Mouse (Mus musculus) neural tube, embryonic 11.5 days (tissue): ENCODE measurements around the gene Eif3k. TPM values are rescaled to one million over a fixed set of nuclear protein-coding genes. Genes with fewer than 3 reads are reported as not detected.

Experiments used
- ATAC-seq: fragments of 200-750 bp; cut with Nextera tagmentation; 2 replicates; pipeline ENCODE4 v1.8.0; 2017; ENCODE audit warnings: moderate number of reproducible peaks, mild to moderate bottlenecking, moderate TSS enrichment, moderate library complexity; ENCODE audit not compliant: insufficient read depth, low FRiP score, low TSS enrichment
- DNase-seq: peaks from one replicate; pipeline ENCODE4 v3.0.0-alpha.2; 2015; ENCODE audit warnings: low spot score
- H3K27ac ChIP-seq: fragments of 300-500 bp; sonication (generic); 2 replicates; pipeline ENCODE4 v1.5.1; 2014; ENCODE audit warnings: low read depth, mild to moderate bottlenecking, low read length
- H3K27me3 ChIP-seq: fragments of 300-500 bp; sonication (generic); 2 replicates; pipeline ENCODE4 v1.6.1; 2014; ENCODE audit warnings: mild to moderate bottlenecking, low read length, mixed read lengths; ENCODE audit not compliant: control insufficient read depth, insufficient read depth
- H3K36me3 ChIP-seq: fragments of 300-500 bp; sonication (generic); 2 replicates; pipeline ENCODE4 v1.6.1; 2014; ENCODE audit warnings: mild to moderate bottlenecking, low read length, moderate library complexity, mixed read lengths; ENCODE audit not compliant: control insufficient read depth, insufficient read depth
- H3K4me1 ChIP-seq: fragments of 300-500 bp; sonication (generic); 2 replicates; pipeline ENCODE4 v1.6.1; 2014; ENCODE audit warnings: low read length, mixed read lengths; ENCODE audit not compliant: control insufficient read depth, insufficient read depth
- H3K4me2 ChIP-seq: fragments of 300-500 bp; sonication (generic); 2 replicates; pipeline ENCODE4 v1.6.1; 2014; ENCODE audit warnings: low read depth, mild to moderate bottlenecking, moderate library complexity
- H3K4me3 ChIP-seq: fragments of 300-500 bp; sonication (generic); 2 replicates; pipeline ENCODE4 v1.5.1; 2014; ENCODE audit warnings: low read depth, low read length
- H3K9ac ChIP-seq: fragments of 300-500 bp; sonication (generic); 2 replicates; pipeline ENCODE4 v1.6.1; 2014; ENCODE audit warnings: mild to moderate bottlenecking, low read length
- H3K9me3 ChIP-seq: fragments of 300-500 bp; sonication (generic); 2 replicates; pipeline ENCODE4 v1.6.1; 2016; ENCODE audit warnings: low read length; ENCODE audit not compliant: control insufficient read depth
- WGBS: fragments of 180-500 bp; shearing (Covaris S2); extraction: QIAGEN DNeasy Blood & Tissue Kit; methylation state at CpG from one replicate; pipeline ENCODE4 v1.1.7; 2014; 5-methylcytosine and 5-hydroxymethylcytosine counted together
- polyA plus RNA-seq: library from polyadenylated mRNA; unstranded; fragments of >200 nt; fragmentation: Nextera tagmentation; extraction: Ambion mirVana; gene quantifications from 2 replicates; pipeline ENCODE4 v1.2.1, GENCODE M21; 2014

The Eif3k gene
- polyA plus RNA-seq, 1 experiment from 2014 or later = 383 TPM

DNA sequence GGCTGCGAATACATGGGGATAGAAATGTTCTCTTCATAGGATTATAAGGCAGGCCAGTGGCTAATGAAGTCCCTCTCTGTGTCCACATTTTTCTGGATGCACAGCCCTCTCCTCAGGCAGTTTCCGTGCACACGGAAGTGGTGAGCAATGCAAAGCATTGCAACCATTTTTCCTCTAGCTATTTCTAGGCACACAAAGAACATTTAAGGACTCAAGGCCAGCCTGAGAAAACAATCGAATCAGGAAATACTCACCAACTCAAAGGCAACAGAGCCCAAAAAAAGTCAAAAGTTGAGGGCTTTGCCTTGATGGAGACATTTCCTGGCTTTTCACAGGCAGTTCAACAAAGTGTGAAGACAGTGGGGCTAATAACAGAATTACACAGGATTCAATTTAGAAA is 40.5 kb downstream of the Eif3k start:
- Histone ChIP-seq H3K4me3 (no peak overlapping the region), H3K4me2 (no peak overlapping the region), H3K9me3 (no peaks in the 10 kb centered on the region), H3K9ac (no peak overlapping the region), H3K4me1 (peaks cover 17% of the 10 kb centered on the region; the same call in 1 of the 2 replicates), H3K36me3 (no peaks in the 10 kb centered on the region; the same call in 1 of the 2 replicates), H3K27me3 (no peaks in the 10 kb centered on the region), H3K27ac (no peak overlapping the region)
- DNase-seq (no peak), ATAC-seq (no peak)
- 88% methylated on average over 4 of the region's 4 CpGs for WGBS

DNA sequence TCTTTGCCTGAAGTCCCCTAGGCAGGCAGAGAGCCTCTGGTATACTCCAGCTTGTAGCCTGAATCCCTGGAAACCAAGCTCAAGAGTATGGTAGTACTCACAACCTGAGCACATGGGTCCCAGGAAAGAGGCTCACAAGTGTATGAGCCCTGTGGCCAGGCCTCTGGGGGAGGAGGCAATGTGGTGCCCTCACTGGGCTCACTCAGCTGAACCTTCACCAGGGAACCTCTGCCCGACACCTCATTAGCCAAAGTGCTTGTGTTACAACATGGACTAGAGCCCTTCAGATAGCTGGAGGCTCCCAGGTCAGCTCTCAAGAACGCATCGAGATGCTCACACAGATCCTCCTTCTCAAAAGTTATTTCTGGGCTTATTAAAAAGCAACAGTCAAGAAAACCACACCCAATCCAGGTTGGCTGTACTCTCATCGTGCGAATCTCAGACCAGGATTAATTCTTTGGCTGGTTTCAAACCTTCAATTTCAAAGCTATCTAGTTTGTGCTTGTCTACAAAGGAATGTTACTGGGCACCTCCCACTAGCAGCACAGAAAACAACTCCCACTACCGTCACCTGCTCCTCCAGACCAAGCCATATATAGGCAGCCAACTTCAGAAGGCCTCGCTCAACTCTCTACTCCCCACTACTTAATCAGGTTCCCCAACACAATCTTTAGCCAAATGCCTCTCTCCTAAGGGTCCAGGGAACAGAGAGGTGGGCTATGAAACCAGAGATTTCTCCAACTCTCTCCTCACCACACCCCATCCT is 42.1 kb downstream of the Eif3k start:
- Histone ChIP-seq H3K27me3 (no peaks in the 10 kb centered on the region), H3K4me2 (no peak overlapping the region), H3K4me3 (no peak overlapping the region), H3K36me3 (no peaks in the 10 kb centered on the region; the same call in 1 of the 2 replicates), H3K9me3 (no peaks in the 10 kb centered on the region), H3K9ac (no peak overlapping the region), H3K27ac (no peak overlapping the region), H3K4me1 (peaks cover 13% of the 10 kb centered on the region; the same call in 1 of the 2 replicates)
- WGBS = 89% methylated on average over 7 of the region's 7 CpGs
- DNase-seq (no peak), ATAC-seq (no peak)

DNA sequence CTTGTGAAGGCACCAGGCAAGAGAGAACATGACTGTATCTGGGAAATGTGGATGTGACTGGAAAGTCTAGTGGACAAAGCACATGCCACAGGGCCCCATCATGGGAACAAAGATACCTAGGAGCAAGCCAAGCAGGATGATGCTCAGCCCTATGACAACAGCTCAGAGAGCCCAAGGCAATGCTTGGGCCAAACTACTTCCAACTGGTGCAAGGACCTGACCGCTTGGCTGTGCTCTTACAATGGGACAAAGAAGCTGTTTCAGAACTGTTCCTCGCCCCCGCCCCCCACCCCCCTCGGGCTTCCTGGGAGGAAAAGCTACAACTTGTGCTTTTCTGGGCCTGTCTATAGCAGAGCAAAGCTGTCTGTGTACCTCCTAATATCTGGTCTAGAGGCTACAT is 43.0 kb downstream of the Eif3k start:
- Histone ChIP-seq H3K4me2 (no peak overlapping the region), H3K9me3 (no peaks in the 10 kb centered on the region), H3K27ac (0 out of 2 replicates have a peak overlapping the region, but pooled peaks have one; percentile 17), H3K36me3 (no peaks in the 10 kb centered on the region; the same call in 1 of the 2 replicates), H3K27me3 (no peaks in the 10 kb centered on the region), H3K4me1 (peaks cover 13% of the 10 kb centered on the region; the same call in 1 of the 2 replicates), H3K4me3 (no peak overlapping the region), H3K9ac (no peak overlapping the region)
- ATAC-seq = no peak
- 81% methylated on average over 4 of the region's 4 CpGs for WGBS
- DNase-seq = no peak

DNA sequence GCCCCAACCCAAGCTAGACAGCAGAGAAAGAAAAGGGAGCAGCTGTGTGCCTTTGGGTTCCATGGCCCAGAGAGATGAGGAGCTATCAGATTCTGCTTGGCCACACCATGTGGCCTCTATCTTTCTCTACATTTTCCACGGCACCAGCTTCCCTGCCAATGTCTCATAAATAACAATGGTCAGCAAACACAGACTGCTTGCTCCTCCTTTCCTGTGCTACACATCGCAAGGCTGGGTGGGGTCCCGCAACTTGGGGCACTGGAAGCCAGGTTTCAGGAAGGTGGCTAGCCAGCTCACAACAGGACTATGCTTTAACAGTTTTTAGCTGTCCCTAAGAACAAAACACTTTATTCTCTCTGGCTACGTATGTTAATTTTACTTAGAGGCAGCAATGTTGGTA is 44.9 kb downstream of the Eif3k start:
- Histone ChIP-seq H3K9me3 (no peaks in the 10 kb centered on the region), H3K27me3 (no peaks in the 10 kb centered on the region), H3K4me2 (no peak overlapping the region), H3K4me3 (no peak overlapping the region), H3K27ac (peak overlapping the region; percentile 39; the same call in 1 of the 2 replicates), H3K4me1 (peaks cover 13% of the 10 kb centered on the region; the same call in 1 of the 2 replicates), H3K36me3 (no peaks in the 10 kb centered on the region; the same call in 1 of the 2 replicates), H3K9ac (no peak overlapping the region)
- 72% methylated on average over 4 of the region's 4 CpGs for WGBS
- ATAC-seq (no peak), DNase-seq (no peak)

DNA sequence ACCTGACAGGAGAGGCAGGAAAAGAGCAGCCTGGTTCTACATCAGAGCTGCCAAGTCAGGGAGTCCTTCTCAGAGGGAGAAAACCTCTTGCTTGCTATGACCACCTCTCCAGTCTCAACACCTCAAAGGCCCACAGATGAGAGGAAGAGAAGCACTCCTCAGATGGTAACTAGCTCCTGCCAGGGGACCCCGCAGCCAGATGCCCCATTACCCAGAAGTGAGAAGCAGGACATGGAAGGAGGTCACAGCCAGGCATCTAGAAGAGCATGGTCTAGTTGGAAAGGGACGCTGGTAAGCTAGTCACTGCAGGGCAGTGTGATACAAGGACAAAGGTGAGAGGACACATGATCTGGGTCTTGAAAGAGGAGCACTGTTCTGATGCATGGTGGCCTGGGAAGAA is 47.8 kb downstream of the Eif3k start:
- no peak for ATAC-seq
- 0 out of 2 replicates have a peak, but pooled peaks cover 6% of the 10 kb centered on the region for H3K4me1 ChIP-seq
- H3K4me2 ChIP-seq = no peak overlapping the region
- no peak overlapping the region for H3K9ac ChIP-seq
- no peaks in the 10 kb centered on the region for H3K27me3 ChIP-seq
- no peak overlapping the region for H3K27ac ChIP-seq
- WGBS = 89% methylated on average over 2 of the region's 2 CpGs
- H3K36me3 ChIP-seq = no peaks in the 10 kb centered on the region; the same call in 1 of the 2 replicates
- H3K9me3 ChIP-seq = no peaks in the 10 kb centered on the region
- no peak overlapping the region for H3K4me3 ChIP-seq
- no peak for DNase-seq

DNA sequence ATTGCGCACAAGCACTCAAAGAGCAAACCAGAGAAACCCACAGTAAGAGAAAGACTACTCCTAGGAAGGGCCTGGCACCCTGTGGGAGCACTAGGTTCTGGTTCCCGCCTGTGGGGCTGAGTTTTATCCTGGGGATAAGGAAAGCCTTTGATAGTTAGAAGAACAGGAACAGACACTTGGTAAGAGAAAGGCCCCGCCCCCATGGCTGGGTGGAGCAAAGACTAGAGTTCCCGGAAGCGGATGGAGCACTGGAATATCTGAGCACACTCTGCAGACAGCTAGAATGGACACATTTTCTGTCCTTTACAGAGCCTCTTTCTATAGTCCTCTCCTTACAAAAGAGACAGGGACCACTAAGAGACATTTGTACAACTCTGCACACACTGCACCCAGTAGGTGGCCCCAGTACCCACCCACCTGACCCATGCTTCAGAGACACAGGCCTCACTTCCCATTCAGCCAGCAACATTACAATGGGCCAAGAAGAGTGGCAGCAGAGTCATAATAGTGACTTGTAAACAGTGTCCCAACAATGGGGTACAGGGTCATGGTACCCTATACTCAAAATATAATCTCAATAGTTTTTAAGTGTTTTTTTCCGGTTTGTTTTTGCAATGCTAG is 49.1 kb downstream of the Eif3k start:
- H3K9ac ChIP-seq = no peak overlapping the region
- H3K27ac ChIP-seq = no peak overlapping the region
- no peak overlapping the region for H3K4me2 ChIP-seq
- no peaks in the 10 kb centered on the region for H3K27me3 ChIP-seq
- WGBS = 90% methylated on average over 6 of the region's 6 CpGs
- H3K4me1 ChIP-seq = 0 out of 2 replicates have a peak, but pooled peaks cover 5% of the 10 kb centered on the region
- DNase-seq (no peak), ATAC-seq (no peak)
- no peaks in the 10 kb centered on the region for H3K9me3 ChIP-seq
- H3K4me3 ChIP-seq = no peak overlapping the region
- no peaks in the 10 kb centered on the region; the same call in 1 of the 2 replicates for H3K36me3 ChIP-seq

DNA sequence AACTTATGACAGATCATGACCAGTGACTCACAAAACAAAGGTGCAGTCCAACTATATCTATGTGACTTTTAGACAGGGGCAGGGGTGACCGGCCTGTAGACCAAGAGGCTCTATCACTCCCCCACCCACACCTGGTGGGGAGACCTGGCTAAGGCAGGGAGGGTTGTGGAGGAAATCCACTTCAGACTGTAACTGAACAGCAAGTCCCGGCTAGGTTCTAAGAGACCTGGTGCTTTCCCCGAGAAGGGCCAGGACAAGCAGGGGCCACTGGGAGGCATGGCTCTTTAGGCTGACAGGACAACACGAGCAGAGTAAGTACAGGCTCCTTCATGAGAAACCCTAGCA is 50.0 kb downstream of the Eif3k start:
- Histone ChIP-seq H3K4me1 (0 out of 2 replicates have a peak, but pooled peaks cover 5% of the 10 kb centered on the region), H3K36me3 (no peaks in the 10 kb centered on the region; the same call in 1 of the 2 replicates), H3K9ac (no peak overlapping the region), H3K4me3 (no peak overlapping the region), H3K9me3 (no peaks in the 10 kb centered on the region), H3K27me3 (no peaks in the 10 kb centered on the region), H3K4me2 (no peak overlapping the region), H3K27ac (no peak overlapping the region)
- DNase-seq (no peak), ATAC-seq (no peak)
- WGBS = 91% methylated on average over 4 of the region's 4 CpGs

DNA sequence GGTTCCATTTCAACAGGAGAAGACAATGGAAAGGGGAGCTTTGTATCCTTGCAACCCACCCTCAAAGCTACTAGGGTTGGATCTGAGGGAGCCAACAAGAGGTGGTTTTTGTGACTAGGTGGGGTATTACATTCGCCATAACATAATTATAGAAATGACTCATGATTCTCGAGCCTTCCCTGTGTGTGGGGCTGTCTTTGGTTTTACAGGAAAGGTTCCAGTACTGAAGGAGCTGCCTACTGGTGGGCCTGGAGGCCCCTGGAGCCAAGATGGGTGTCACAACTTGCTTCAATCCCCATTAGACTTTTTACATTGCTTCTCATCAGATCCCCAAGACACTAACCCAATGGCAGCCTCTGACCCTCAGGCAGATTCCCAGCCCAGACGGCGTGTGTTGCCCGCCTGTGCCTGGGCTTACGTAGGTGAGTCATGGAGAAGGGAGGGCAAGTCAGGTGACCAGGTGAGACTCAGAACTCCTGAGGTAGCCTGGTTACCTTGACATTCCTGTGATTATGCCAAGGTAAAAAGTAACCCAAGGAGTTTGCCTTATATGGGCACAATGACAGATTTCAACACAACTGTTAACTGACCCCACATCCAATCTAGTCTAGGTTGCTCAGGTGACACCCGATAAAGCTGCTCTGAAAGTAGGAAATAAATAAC is 50.5 kb downstream of the Eif3k start:
- no peak overlapping the region for H3K9ac ChIP-seq
- H3K27me3 ChIP-seq = no peaks in the 10 kb centered on the region
- WGBS = 93% methylated on average over 7 of the region's 7 CpGs
- 0 out of 2 replicates have a peak, but pooled peaks cover under 1% of the 10 kb centered on the region for H3K4me1 ChIP-seq
- ATAC-seq (no peak), DNase-seq (no peak)
- no peaks in the 10 kb centered on the region for H3K9me3 ChIP-seq
- no peak overlapping the region for H3K27ac ChIP-seq
- H3K36me3 ChIP-seq = no peaks in the 10 kb centered on the region; the same call in 1 of the 2 replicates
- no peak overlapping the region for H3K4me2 ChIP-seq
- H3K4me3 ChIP-seq = no peak overlapping the region
